Mouse (Mus musculus) midbrain, embryonic 11.5 days (tissue): Measurements from ENCODE around the gene Olfr653. TPM values are rescaled to one million over a fixed set of nuclear protein-coding genes. Genes with fewer than 3 reads are reported as not detected.

Experiments
- ATAC-seq: fragments of 200-750 bp; cut with Nextera tagmentation; 2 replicates; pipeline ENCODE4 v1.8.0; 2017; ENCODE audit warnings: moderate TSS enrichment, moderate library complexity; ENCODE audit not compliant: low FRiP score
- DNase-seq: peaks from one replicate; pipeline ENCODE4 v3.0.0; 2015; ENCODE audit warnings: low spot score; ENCODE audit errors: missing footprints
- H3K27ac ChIP-seq: fragments of 300-500 bp; sonication (generic); 2 replicates; pipeline ENCODE4 v1.5.1; 2014; ENCODE audit warnings: low read depth, low read length
- H3K27me3 ChIP-seq: fragments of 300-500 bp; sonication (generic); 2 replicates; pipeline ENCODE4 v1.6.1; 2014; ENCODE audit warnings: mild to moderate bottlenecking, low read length, moderate library complexity, mixed read lengths; ENCODE audit not compliant: control insufficient read depth, insufficient read depth
- H3K36me3 ChIP-seq: fragments of 300-500 bp; sonication (generic); 2 replicates; pipeline ENCODE4 v1.6.1; 2014; ENCODE audit warnings: mild to moderate bottlenecking, low read length, moderate library complexity, mixed read lengths; ENCODE audit not compliant: control insufficient read depth, insufficient read depth
- H3K4me1 ChIP-seq: fragments of 300-500 bp; sonication (generic); 2 replicates; pipeline ENCODE4 v1.6.1; 2014; ENCODE audit warnings: low read length; ENCODE audit not compliant: control insufficient read depth, insufficient read depth
- H3K4me2 ChIP-seq: fragments of 300-500 bp; sonication (generic); 2 replicates; pipeline ENCODE4 v1.6.1; 2014; ENCODE audit warnings: mild to moderate bottlenecking, moderate library complexity
- H3K4me3 ChIP-seq: fragments of 300-500 bp; sonication (generic); 2 replicates; pipeline ENCODE4 v1.5.1; 2014; ENCODE audit warnings: low read depth, low read length
- H3K9ac ChIP-seq: fragments of 300-500 bp; sonication (generic); 2 replicates; pipeline ENCODE4 v1.6.1; 2014; ENCODE audit warnings: low read length
- H3K9me3 ChIP-seq: fragments of 300-500 bp; sonication (generic); 2 replicates; pipeline ENCODE4 v1.6.1; 2016; ENCODE audit warnings: low read length; ENCODE audit not compliant: control insufficient read depth
- whole genome bisulfite sequencing: fragments of 180-500 bp; shearing (Covaris S2); extraction: QIAGEN DNeasy Blood & Tissue Kit; methylation state at CpG from one replicate; pipeline ENCODE4 v1.1.7; 2014; 5-methylcytosine and 5-hydroxymethylcytosine counted together
- polyA plus RNA-seq: library from polyadenylated mRNA; unstranded; fragments of >200 nt; fragmentation: Nextera tagmentation; extraction: Ambion mirVana; gene quantifications from 2 replicates; pipeline ENCODE4 v1.2.1, GENCODE M21; 2014

Olfr653 gene
- polyA plus RNA-seq, 1 experiment from 2014 or later, result not detected

- 3% methylated on average over 3 of the region's 3 CpGs for WGBS
- H3K4me3 ChIP-seq, result no peak overlapping the region
- no peak for DNase-seq
- H3K9me3 ChIP-seq, result no peaks in the 10 kb centered on the region
- no peaks in the 10 kb centered on the region for H3K36me3 ChIP-seq
- H3K4me2 ChIP-seq, result no peak overlapping the region
- no peak overlapping the region for H3K9ac ChIP-seq
- no peak overlapping the region for H3K27ac ChIP-seq
- no peaks in the 10 kb centered on the region for H3K4me1 ChIP-seq
- H3K27me3 ChIP-seq, result no peaks in the 10 kb centered on the region
- no peak for ATAC-seq
Measured at GRCm38 (mm10) chr7:104603173-104603572, 26.1 kb downstream of the Olfr653 start.

- DNase-seq (no peak), ATAC-seq (no peak)
- no peaks in the 10 kb centered on the region for H3K36me3 ChIP-seq
- H3K4me3 ChIP-seq, result no peak overlapping the region
- no peaks in the 10 kb centered on the region for H3K4me1 ChIP-seq
- H3K27ac ChIP-seq, result no peak overlapping the region
- H3K9me3 ChIP-seq, result no peaks in the 10 kb centered on the region
- H3K9ac ChIP-seq, result no peak overlapping the region
- no peak overlapping the region for H3K4me2 ChIP-seq
- H3K27me3 ChIP-seq, result no peaks in the 10 kb centered on the region
Measured at GRCm38 (mm10) chr7:104604727-104605126, 27.6 kb downstream of the Olfr653 start.

GRCm38 (mm10) chr7:104613655-104614054 is 36.5 kb downstream of the Olfr653 start, which contains the start of gene Olfr656:
Olfr656 (plus strand) TSS chr7:104613955.
- Histone ChIP-seq H3K4me3 (no peak within 1 kb of the TSS), H3K9ac (no peak within 1 kb of the TSS), H3K36me3 (no peaks in the 10 kb centered on the region), H3K27me3 (no peaks in the 10 kb centered on the region), H3K4me2 (no peak within 1 kb of the TSS), H3K4me1 (no peaks in the 10 kb centered on the region), H3K9me3 (no peaks in the 10 kb centered on the region), H3K27ac (no peak within 1 kb of the TSS)
- ATAC-seq (no peak), DNase-seq (no peak)
- WGBS, result 72% methylated on average over 4 of the region's 4 CpGs

- no peak within 1 kb of the TSS for H3K4me2 ChIP-seq
- ATAC-seq, result no peak
- H3K36me3 ChIP-seq, result no peaks in the 10 kb centered on the region
- no peaks in the 10 kb centered on the region for H3K9me3 ChIP-seq
- DNase-seq, result no peak
- H3K27ac ChIP-seq, result no peak within 1 kb of the TSS
- no peak within 1 kb of the TSS for H3K4me3 ChIP-seq
- no peaks in the 10 kb centered on the region for H3K27me3 ChIP-seq
- no peak within 1 kb of the TSS for H3K9ac ChIP-seq
- H3K4me1 ChIP-seq, result no peaks in the 10 kb centered on the region
Measured at GRCm38 (mm10) chr7:104624494-104624893, 47.4 kb downstream of the Olfr653 start, which contains the start of gene Olfr657. Olfr657 (plus strand) TSS chr7:104624794.

Other genes starting within 250 kb of the Olfr653 start
- not detected in 2 replicates for gene Trim34b, start 247.8 kb upstream of the Olfr653 start, polyA plus RNA-seq
- gene Trim12c, start 224.0 kb upstream of the Olfr653 start, polyA plus RNA-seq, result 0.30 and 0.65 TPM in 2 replicates
- gene Trim30b, start 207.4 kb upstream of the Olfr653 start, polyA plus RNA-seq, result not detected in 2 replicates
- gene Trim30c, start 176.5 kb upstream of the Olfr653 start, polyA plus RNA-seq, result 0.10 TPM in 1 of 2 replicates, not detected in the other
- gene Trim30a, start 112.1 kb upstream of the Olfr653 start, polyA plus RNA-seq, result 1.1 and 1.2 TPM in 2 replicates
- gene Trim30d, start 69.5 kb upstream of the Olfr653 start, polyA plus RNA-seq, result 0.07 and 0.34 TPM in 2 replicates
- gene Olfr651, start 27.2 kb upstream of the Olfr653 start, polyA plus RNA-seq, result not detected in 2 replicates
- gene Olfr652, start 16.4 kb upstream of the Olfr653 start, polyA plus RNA-seq, result not detected in 2 replicates
- gene Olfr654, start 9.7 kb downstream of the Olfr653 start, polyA plus RNA-seq, result not detected in 2 replicates
- not detected in 2 replicates for gene Olfr655, start 24.5 kb downstream of the Olfr653 start, polyA plus RNA-seq
- gene Olfr656, start 36.6 kb downstream of the Olfr653 start, polyA plus RNA-seq, result not detected in 2 replicates
- gene Olfr657, start 47.5 kb downstream of the Olfr653 start, polyA plus RNA-seq, result not detected in 2 replicates
- gene Olfr658, start 70.0 kb downstream of the Olfr653 start, polyA plus RNA-seq, result not detected in 2 replicates
- not detected in 2 replicates for gene Olfr659, start 89.4 kb downstream of the Olfr653 start, polyA plus RNA-seq
- not detected in 2 replicates for gene Olfr661, start 109.2 kb downstream of the Olfr653 start, polyA plus RNA-seq
- not detected in 2 replicates for gene Usp17le, start 200.2 kb downstream of the Olfr653 start, polyA plus RNA-seq